Mouse (Mus musculus) neutrophil, adult 59 days (primary cell): ENCODE results near the gene Sppl2a. TPM values are rescaled to one million over a fixed set of nuclear protein-coding genes. Genes with fewer than 3 reads are reported as not detected.

Experiments used
- total RNA-seq, 2 experiments: library from RNA; stranded (reverse); gene quantifications; 1 replicate in 1 of 2; 2 replicates in 1 of 2; pipeline ENCODE4 v1.2.4; 2023

Gene Sppl2a
- 10 to 100 TPM; 46.8 to 52.6 TPM for total RNA-seq

GRCm38 (mm10) chr2:126932897-126933641 lies at the start of gene Sppl2a:
Gene Sppl2a, minus strand, starts transcription at chr2:126933235.

GRCm38 (mm10) chr2:126875871-126876796 lies 56.9 kb downstream of the Sppl2a start, which contains the start of gene Trpm7:
Gene Trpm7, minus strand, starts transcription at chr2:126876230.

Other genes with a start within 250 kb of the Sppl2a start
- gene Usp8, start 225.9 kb downstream of the Sppl2a start, total RNA-seq, result 10 to 100 TPM; 45.3 to 49.7 TPM
- not detected for gene Usp50, start 149.8 kb downstream of the Sppl2a start, total RNA-seq
- gene Trpm7, start 57.0 kb downstream of the Sppl2a start, total RNA-seq, result 10 to 100 TPM; 41.2 to 46.8 TPM
- gene Ap4e1, start 75.5 kb upstream of the Sppl2a start, total RNA-seq, result 10 to 100 TPM; 13.3 to 13.6 TPM
- gene Blvra, start 137.4 kb upstream of the Sppl2a start, total RNA-seq, result 10 to 100 TPM; 14.6 to 18.8 TPM
- 10 to 100 TPM; 41.4 to 56.2 TPM for gene Ncaph, start 200.7 kb upstream of the Sppl2a start, total RNA-seq
- 10 to 100 TPM; 19.4 to 26.4 TPM for gene Itpripl1, start 210.2 kb upstream of the Sppl2a start, total RNA-seq